Mouse (Mus musculus) E14TG2a.4 (cell line): Measurements from ENCODE around the gene Rsph1.

Experiments
- H3K27me3 ChIP-seq: 2 replicates; pipeline ENCODE4 v1.6.1; 2014; ENCODE audit warnings: low read length, control low read depth; ENCODE audit not compliant: insufficient read depth
- H3K36me3 ChIP-seq: 2 replicates; pipeline ENCODE4 v1.6.1; 2014; ENCODE audit warnings: low read length, control low read depth; ENCODE audit not compliant: insufficient read depth
- H3K4me1 ChIP-seq: replicated peaks from 2 replicates; pipeline ENCODE4 v1.6.1; 2014; ENCODE audit warnings: low read depth, low read length, control low read depth
- H3K4me3 ChIP-seq: replicated peaks from 2 replicates; pipeline ENCODE4 v1.5.1; 2014; ENCODE audit warnings: mild to moderate bottlenecking, low read length
- H3K9me3 ChIP-seq: 2 replicates; pipeline ENCODE4 v1.6.1; 2014; ENCODE audit warnings: low read length, control low read depth
- CTCF ChIP-seq: conservative IDR thresholded peaks from 2 replicates; pipeline ENCODE4 v1.5.1; 2014; ENCODE audit warnings: low read length
- NANOG ChIP-seq: IDR thresholded peaks from 2 replicates; pipeline ENCODE4 v1.6.1; 2014; ENCODE audit warnings: borderline replicate concordance, low read length, mixed read lengths
- POU5F1 ChIP-seq: IDR thresholded peaks from 2 replicates; pipeline ENCODE4 v1.6.1; 2014; ENCODE audit warnings: low read length, borderline replicate concordance

The Rsph1 gene

GRCm38 (mm10) chr17:31245321-31245720 lies 31.9 kb downstream of the Rsph1 start:
- peaks cover 21% of the 10 kb centered on the region for H3K4me1 ChIP-seq

GRCm38 (mm10) chr17:31242764-31243163 lies 34.4 kb downstream of the Rsph1 start:
- peaks cover 19% of the 10 kb centered on the region for H3K4me1 ChIP-seq
- H3K36me3 ChIP-seq: peaks cover 52% of the 10 kb centered on the region
- TF ChIP-seq NANOG: no peak
- TF ChIP-seq CTCF: peak; percentile 39
- no peaks in the 10 kb centered on the region for H3K27me3 ChIP-seq
- H3K9me3 ChIP-seq: peaks cover 9% of the 10 kb centered on the region
- no peak overlapping the region for H3K4me3 ChIP-seq

More at GRCm38 (mm10) chr17:31245321-31245720, 31.9 kb downstream of the Rsph1 start:
- H3K36me3 ChIP-seq: peaks cover 27% of the 10 kb centered on the region
- no peaks in the 10 kb centered on the region for H3K27me3 ChIP-seq
- no peak overlapping the region for H3K4me3 ChIP-seq
- no peak for TF ChIP-seq NANOG
- TF ChIP-seq CTCF: no peak
- no peak for TF ChIP-seq POU5F1
- peaks cover 9% of the 10 kb centered on the region for H3K9me3 ChIP-seq

DNA sequence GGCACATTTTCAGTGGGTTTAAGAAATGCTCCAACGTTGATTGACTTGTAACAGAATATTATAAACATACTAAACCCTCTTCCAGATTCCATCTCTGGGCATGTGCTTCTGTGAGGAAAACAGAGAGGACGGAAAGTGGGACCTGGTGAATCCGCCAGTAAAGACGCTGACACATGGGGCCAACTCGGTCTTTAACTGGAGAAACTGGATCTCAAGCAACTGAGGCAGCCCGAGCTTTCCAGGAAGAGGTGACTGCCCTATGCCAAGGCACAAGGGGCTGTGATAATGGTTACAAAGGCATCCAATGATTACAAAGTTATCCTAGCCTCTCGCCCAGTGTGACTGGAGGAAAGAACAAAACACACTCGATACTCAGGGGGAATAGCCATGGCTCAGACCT lies 36.0 kb downstream of the Rsph1 start:
- peaks cover 69% of the 10 kb centered on the region for H3K36me3 ChIP-seq
- TF ChIP-seq NANOG (no peak), CTCF (no peak), POU5F1 (no peak)
- H3K27me3 ChIP-seq: no peaks in the 10 kb centered on the region
- H3K4me3 ChIP-seq: no peak overlapping the region
- peaks cover 9% of the 10 kb centered on the region for H3K4me1 ChIP-seq
- peaks cover 9% of the 10 kb centered on the region for H3K9me3 ChIP-seq

- no peaks in the 10 kb centered on the region for H3K27me3 ChIP-seq
- TF ChIP-seq NANOG (no peak), CTCF (no peak), POU5F1 (no peak)
- peaks cover 9% of the 10 kb centered on the region; the same call in 1 of the 2 replicates for H3K4me1 ChIP-seq
- peaks cover 2% of the 10 kb centered on the region for H3K9me3 ChIP-seq
- H3K36me3 ChIP-seq: peaks cover 90% of the 10 kb centered on the region
- no peak overlapping the region for H3K4me3 ChIP-seq
Measured at GRCm38 (mm10) chr17:31238234-31239020, 38.8 kb downstream of the Rsph1 start.

- TF ChIP-seq POU5F1 (no peak), CTCF (peak; percentile 35; the same call in 1 of the 2 replicates)
- Histone ChIP-seq H3K4me3 (no peak overlapping the region), H3K4me1 (peaks cover 15% of the 10 kb centered on the region; the same call in 1 of the 2 replicates), H3K9me3 (peaks cover 7% of the 10 kb centered on the region; the same call in 1 of the 2 replicates), H3K36me3 (peaks cover 94% of the 10 kb centered on the region), H3K27me3 (no peaks in the 10 kb centered on the region)
Measured at GRCm38 (mm10) chr17:31235915-31236314, 41.3 kb downstream of the Rsph1 start.

GRCm38 (mm10) chr17:31232251-31233010 lies 44.8 kb downstream of the Rsph1 start:
- H3K36me3 ChIP-seq: peaks cover 68% of the 10 kb centered on the region
- H3K9me3 ChIP-seq: peaks cover 7% of the 10 kb centered on the region; the same call in 1 of the 2 replicates
- no peaks in the 10 kb centered on the region for H3K27me3 ChIP-seq
- TF ChIP-seq CTCF (no peak), NANOG (no peak; the same call in 1 of the 2 replicates), POU5F1 (no peak)
- peaks cover 7% of the 10 kb centered on the region; the same call in 1 of the 2 replicates for H3K4me1 ChIP-seq
- H3K4me3 ChIP-seq: no peak overlapping the region

DNA sequence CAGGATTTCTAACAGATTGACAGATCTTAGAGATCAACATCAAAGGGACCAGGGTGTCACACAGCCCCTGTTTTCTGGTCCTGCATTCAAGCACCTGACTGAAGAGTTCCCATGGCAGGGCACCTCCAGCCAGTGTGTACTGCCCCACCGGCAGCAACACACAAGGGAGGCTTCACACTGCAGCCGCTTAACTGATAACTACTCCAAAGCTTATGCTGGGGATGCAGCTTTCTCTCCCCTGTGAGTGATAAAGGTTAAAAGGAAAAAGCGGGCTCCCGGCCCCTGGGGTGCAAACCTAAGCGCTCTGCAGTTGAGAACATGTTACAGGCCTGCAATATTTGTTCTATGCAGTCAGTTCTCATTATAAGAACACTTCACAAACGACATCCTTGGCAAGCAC lies 45.4 kb downstream of the Rsph1 start:
- Histone ChIP-seq H3K9me3 (peaks cover 7% of the 10 kb centered on the region; the same call in 1 of the 2 replicates), H3K4me1 (peaks cover 7% of the 10 kb centered on the region; the same call in 1 of the 2 replicates), H3K27me3 (no peaks in the 10 kb centered on the region), H3K4me3 (no peak overlapping the region), H3K36me3 (peaks cover 62% of the 10 kb centered on the region)
- TF ChIP-seq CTCF (no peak), NANOG (no peak), POU5F1 (no peak)

GRCm38 (mm10) chr17:31226931-31227330 lies 50.3 kb downstream of the Rsph1 start:
- Histone ChIP-seq H3K4me1 (no peaks in the 10 kb centered on the region), H3K9me3 (no peaks in the 10 kb centered on the region), H3K4me3 (no peak overlapping the region), H3K36me3 (peaks cover 39% of the 10 kb centered on the region), H3K27me3 (no peaks in the 10 kb centered on the region)
- TF ChIP-seq CTCF: no peak
- TF ChIP-seq NANOG: no peak
- no peak for TF ChIP-seq POU5F1
